Mouse (Mus musculus): ENCODE data around the gene Ranbp9.

Ranbp9 gene

GRCm38 (mm10) chr13:43364985-43365824, 115.9 kb downstream of the Ranbp9 start, which contains the start of gene Sirt5:
Gene Sirt5, plus strand, starts transcription at chr13:43365496.
- peak; percentile 73 for DNase-seq (ENCODE audit: low spot score)

GRCm38 (mm10) chr13:43362353-43362752, 118.7 kb downstream of the Ranbp9 start:
- DNase-seq (ENCODE audit: low spot score): no peak

GRCm38 (mm10) chr13:43360534-43360933, 120.5 kb downstream of the Ranbp9 start:
- DNase-seq (ENCODE audit: low spot score): no peak

- DNase-seq (ENCODE audit: low spot score): no peak
Measured at GRCm38 (mm10) chr13:43356346-43357125, 124.5 kb downstream of the Ranbp9 start.

GRCm38 (mm10) chr13:43354362-43354761, 126.7 kb downstream of the Ranbp9 start:
- DNase-seq (ENCODE audit: low spot score): no peak

GRCm38 (mm10) chr13:43353356-43353755, 127.7 kb downstream of the Ranbp9 start:
- DNase-seq (ENCODE audit: low spot score): no peak
